Mouse (Mus musculus): ENCODE measurements around the gene Olfr1016.

The Olfr1016 gene

GRCm38 (mm10) chr2:85802444-85802843 lies at the start of gene Olfr1016:
Gene Olfr1016 (minus strand): TSS chr2:85802544.
- ChIA-PET POLR2A (no interaction called here), CTCF (no interaction called here)

- ChIA-PET CTCF (no interaction called here), POLR2A (no interaction called here)
Measured at GRCm38 (mm10) chr2:85846730-85847129, 44.4 kb upstream of the Olfr1016 start, which contains the start of gene Olfr1020. Gene Olfr1020 (plus strand): TSS chr2:85847030.

- ChIA-PET CTCF (no interaction called here), POLR2A (no interaction called here)
Measured at GRCm38 (mm10) chr2:85845383-85845782, 43.0 kb upstream of the Olfr1016 start, which contains the start of gene Olfr1019. Gene Olfr1019 (minus strand): TSS chr2:85845483.

- ChIA-PET CTCF (no interaction called here), POLR2A (no interaction called here)
Measured at GRCm38 (mm10) chr2:85818179-85818578, 15.8 kb upstream of the Olfr1016 start, which contains the start of gene Olfr1018. Gene Olfr1018 (plus strand): TSS chr2:85818479.

- ChIA-PET POLR2A (no interaction called here), CTCF (no interaction called here)
Measured at GRCm38 (mm10) chr2:85804501-85804900, 2.2 kb upstream of the Olfr1016 start.

DNA sequence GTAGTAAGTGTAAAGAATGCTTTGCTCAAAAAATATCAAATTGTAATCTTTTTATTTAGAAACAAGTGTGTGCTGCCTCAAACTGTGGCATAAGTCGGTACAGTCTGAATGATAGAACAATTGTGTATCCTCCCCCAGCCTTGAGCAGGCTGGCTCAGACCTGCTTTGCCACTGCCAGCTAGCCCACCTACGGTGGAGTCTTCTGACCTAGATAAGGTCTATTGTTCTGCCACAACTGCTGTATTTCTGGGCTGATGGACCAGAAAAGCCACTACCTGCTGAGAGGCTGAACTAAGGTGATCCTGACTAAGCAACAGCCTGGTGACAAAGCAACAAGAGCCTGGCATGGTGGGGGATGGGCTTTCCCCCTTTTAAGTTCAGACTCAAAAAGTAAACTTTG lies 10.0 kb downstream of the Olfr1016 start:
- CTCF ChIA-PET, result no interaction called here
- POLR2A ChIA-PET, result interaction anchor here in 1 of 4 experiments (0.7 kb wide), 1 partner anchor 1109 kb away, joined by 3 read pairs; no protein-coding TSS in a partner anchor

- ChIA-PET POLR2A (no interaction called here), CTCF (no interaction called here)
Measured at GRCm38 (mm10) chr2:85781717-85782116, 20.6 kb downstream of the Olfr1016 start, which contains the start of gene Olfr1015. Gene Olfr1015 (plus strand): TSS chr2:85782017.

DNA sequence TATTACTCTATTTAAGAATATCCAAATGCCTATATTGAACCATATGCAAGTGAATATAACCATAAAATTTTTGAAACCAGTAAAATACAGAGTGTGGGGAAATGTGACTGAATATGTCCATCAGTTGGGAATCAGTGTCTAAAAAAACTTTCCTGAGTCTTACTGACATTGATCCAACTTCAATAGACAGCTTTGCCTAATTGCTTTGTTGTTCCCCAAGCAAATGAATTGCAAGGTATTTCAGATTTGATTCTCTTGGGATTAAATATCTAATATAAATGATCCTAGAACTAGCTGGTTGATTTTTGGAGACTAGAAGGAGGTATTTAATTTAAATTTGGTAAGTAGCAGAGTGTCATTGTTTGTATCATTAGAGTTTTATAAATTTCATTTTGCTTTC lies 29.9 kb downstream of the Olfr1016 start, which contains the start of gene Olfr1014:
TSS of gene Olfr1014 (plus strand) at position 301 of the 400 bp plus-strand sequence.
- CTCF ChIA-PET, result no interaction called here

GRCm38 (mm10) chr2:85766798-85767197 lies 35.5 kb downstream of the Olfr1016 start, which contains the start of gene Olfr1013:
Gene Olfr1013 (plus strand): TSS chr2:85767098.
- POLR2A ChIA-PET, result no interaction called here
- CTCF ChIA-PET, result no interaction called here

More for the DNA sequence above, 29.9 kb downstream of the Olfr1016 start, which contains the start of gene Olfr1014:
- POLR2A ChIA-PET, result no interaction called here

GRCm38 (mm10) chr2:85762666-85763065 lies 39.7 kb downstream of the Olfr1016 start, which contains the start of gene Olfr1012:
Gene Olfr1012 (minus strand): TSS chr2:85762766.
- ChIA-PET POLR2A (no interaction called here), CTCF (no interaction called here)

- CTCF ChIA-PET, result no interaction called here
- POLR2A ChIA-PET, result no interaction called here
Measured at GRCm38 (mm10) chr2:85753822-85754221, 48.5 kb downstream of the Olfr1016 start.
